Mouse (Mus musculus) cerebellum, adult 2 months (tissue): ENCODE measurements at regions not wholly inside any gene's neighbourhood (a gene's known extent, or its start where the extent isn't known, plus 50 kb on each side); places are given as distances from the start of the nearest gene placed in this dataset.
"Not testable (repeated sequence)": the region's sequence is repeated elsewhere in the genome, so short reads cannot be mapped to it uniquely, and the experiment has no call there.

Experiments used
- DNase-seq, 2 experiments: peaks; one replicate each; pipeline ENCODE4 v3.0.0; 2021
- H3K27ac ChIP-seq: fragments of 200-500 bp; 2 replicates; pipeline ENCODE4 v1.5.1; 2012; ENCODE audit warnings: low read length, control low read depth, inconsistent platforms; ENCODE audit not compliant: insufficient read depth
- H3K27me3 ChIP-seq: fragments of 200-500 bp; 2 replicates; pipeline ENCODE4 v1.6.1; 2012; ENCODE audit warnings: inconsistent platforms, mild to moderate bottlenecking, low read length, moderate library complexity; ENCODE audit not compliant: control insufficient read depth, insufficient read depth
- H3K4me1 ChIP-seq: fragments of 200-500 bp; 2 replicates; pipeline ENCODE4 v1.6.1; 2011; ENCODE audit warnings: low read length; ENCODE audit not compliant: control insufficient read depth, insufficient read depth
- H3K4me3 ChIP-seq: fragments of 200-500 bp; replicated peaks from 2 replicates; pipeline ENCODE3; 2011; ENCODE audit warnings: mild to moderate bottlenecking, low read depth, low read length, control low read depth; ENCODE audit not compliant: insufficient read depth
- CTCF ChIP-seq: fragments of 200-500 bp; IDR thresholded peaks from 2 replicates; pipeline ENCODE4 v1.5.1; 2011; ENCODE audit warnings: low read depth, mild to moderate bottlenecking, control low read depth, low read length, moderate library complexity, borderline replicate concordance; ENCODE audit not compliant: insufficient read depth
- POLR2A ChIP-seq: fragments of 200-500 bp; IDR thresholded peaks from 2 replicates; pipeline ENCODE4 v1.6.1; 2011; ENCODE audit warnings: low read length, control low read depth, borderline replicate concordance; ENCODE audit not compliant: insufficient read depth
- WGBS: fragments of 180-500 bp; shearing (Covaris S2); methylation state at CpG from one replicate; pipeline ENCODE4 v1.1.7; 2018; 5-methylcytosine and 5-hydroxymethylcytosine counted together

GRCm38 (mm10) chr6:99904044-99904443 is 177.9 kb upstream of the Prok2 start:
- DNase-seq = peak; percentile 75 to 82
- H3K27ac ChIP-seq, H3K27me3 ChIP-seq, H3K4me1 ChIP-seq, H3K4me3 ChIP-seq: not testable (repeated sequence)
- peak; percentile 71 for TF ChIP-seq CTCF

- Histone ChIP-seq H3K4me1 (no peaks in the 10 kb centered on the region), H3K27ac (no peak overlapping the region), H3K27me3 (no peaks in the 10 kb centered on the region; the same call in 1 of the 2 replicates), H3K4me3 (no peak overlapping the region)
- TF ChIP-seq POLR2A (no peak), CTCF (no peak)
- no peak for DNase-seq
- WGBS = 99% methylated on average over 3 of the region's 3 CpGs
Observed at GRCm38 (mm10) chr6:99901564-99901963, 175.4 kb upstream of the Prok2 start.

- WGBS = 95% methylated on average over 5 of the region's 5 CpGs
- no peaks in the 10 kb centered on the region; the same call in 1 of the 2 replicates for H3K27me3 ChIP-seq
- no peak for DNase-seq
- TF ChIP-seq CTCF (no peak), POLR2A (no peak)
- H3K27ac ChIP-seq = no peak overlapping the region
- H3K4me3 ChIP-seq = no peak overlapping the region
- H3K4me1 ChIP-seq = no peaks in the 10 kb centered on the region
Observed at GRCm38 (mm10) chr6:99901146-99901545, 175.0 kb upstream of the Prok2 start.

- 70% methylated on average over 14 of the region's 14 CpGs for WGBS
Observed at GRCm38 (mm10) chr6:99899704-99900103, 173.5 kb upstream of the Prok2 start.

GRCm38 (mm10) chr6:99898077-99898476 is 171.9 kb upstream of the Prok2 start:
- Histone ChIP-seq H3K4me1 (no peaks in the 10 kb centered on the region), H3K27me3 (no peaks in the 10 kb centered on the region; the same call in 1 of the 2 replicates), H3K4me3 (no peak overlapping the region), H3K27ac (no peak overlapping the region)
- 80% methylated on average over 2 of the region's 2 CpGs for WGBS
- no peak for DNase-seq
- TF ChIP-seq CTCF (no peak), POLR2A (no peak)

More at GRCm38 (mm10) chr6:99899704-99900103, 173.5 kb upstream of the Prok2 start:
- H3K27me3 ChIP-seq = no peaks in the 10 kb centered on the region; the same call in 1 of the 2 replicates
- H3K4me3 ChIP-seq = no peak overlapping the region
- H3K4me1 ChIP-seq = no peaks in the 10 kb centered on the region
- H3K27ac ChIP-seq = no peak overlapping the region
- no peak for DNase-seq
- TF ChIP-seq CTCF (no peak), POLR2A (no peak)

- H3K27ac ChIP-seq = no peak overlapping the region
- no peaks in the 10 kb centered on the region; the same call in 1 of the 2 replicates for H3K27me3 ChIP-seq
- TF ChIP-seq CTCF (no peak), POLR2A (no peak)
- no peak for DNase-seq
- no peaks in the 10 kb centered on the region for H3K4me1 ChIP-seq
- 92% methylated on average over 4 of the region's 4 CpGs for WGBS
- H3K4me3 ChIP-seq = no peak overlapping the region
Observed at GRCm38 (mm10) chr6:99895558-99895957, 169.4 kb upstream of the Prok2 start.

GRCm38 (mm10) chr6:99893936-99894335 is 167.7 kb upstream of the Prok2 start:
- H3K4me1 ChIP-seq = no peaks in the 10 kb centered on the region
- no peak overlapping the region for H3K4me3 ChIP-seq
- TF ChIP-seq POLR2A = no peak
- TF ChIP-seq CTCF = no peak
- WGBS = 53% methylated on average over 4 of the region's 4 CpGs
- no peaks in the 10 kb centered on the region; the same call in 1 of the 2 replicates for H3K27me3 ChIP-seq
- H3K27ac ChIP-seq = no peak overlapping the region
- no peak for DNase-seq

GRCm38 (mm10) chr6:99892204-99892603 is 166.0 kb upstream of the Prok2 start:
- TF ChIP-seq POLR2A = no peak
- no peak for TF ChIP-seq CTCF
- 40% methylated on average over 9 of the region's 9 CpGs for WGBS
- H3K4me1 ChIP-seq = no peaks in the 10 kb centered on the region
- H3K27me3 ChIP-seq = no peaks in the 10 kb centered on the region; the same call in 1 of the 2 replicates
- no peak for DNase-seq
- no peak overlapping the region for H3K4me3 ChIP-seq
- no peak overlapping the region for H3K27ac ChIP-seq
